In genomic region chr5:122754477-122754876, GRCm38 (mm10) we compare ENCODE assay signal across 19 mouse cellular contexts. TPM values are rescaled to one million over a fixed set of nuclear protein-coding genes. Genes with fewer than 3 reads are reported as not detected.
DNase-seq lines count a peak whose midpoint lies in the region; ATAC-seq and TF ChIP-seq lines count a peak whose summit lies in the region.
"Had no signal": no experiment of that assay in that cellular context is flagged by ENCODE, and none has a peak within 500 bp of the region (broad histone marks: within the 10 kb centered on the region; RNA-seq: fewer than 3 reads in every experiment).

No protein-coding gene starts in this region.

- H3K27ac ChIP-seq in kidney, postnatal 0 days = no peak overlapping the region
- H3K27ac ChIP-seq in lung, embryonic 14.5 days (ENCODE audit: low read depth) = no peak overlapping the region
- H3K27ac ChIP-seq in stomach, embryonic 14.5 days (ENCODE audit: low read length) = no peak overlapping the region
- no peak overlapping the region for H3K27ac ChIP-seq in stomach, postnatal 0 days (replicated peaks)
- H3K27ac ChIP-seq: forebrain, embryonic 15.5 days; heart, embryonic 10.5 days; hindbrain, embryonic 12.5 days had no signal

- H3K9ac ChIP-seq in kidney, postnatal 0 days (ENCODE audit: low read depth, low read length) = no peak overlapping the region
- H3K9ac ChIP-seq in lung, embryonic 14.5 days = no peak overlapping the region
- H3K9ac ChIP-seq in stomach, embryonic 14.5 days (replicated peaks; ENCODE audit: low read depth, low read length) = no peak overlapping the region
- no peak overlapping the region for H3K9ac ChIP-seq in stomach, postnatal 0 days (ENCODE audit: low read length)
- H3K9ac ChIP-seq: forebrain, embryonic 15.5 days; hindbrain, embryonic 12.5 days had no signal

- no peaks in the 10 kb centered on the region for H3K9me3 ChIP-seq in kidney, postnatal 0 days (replicated peaks; ENCODE audit: low read length)
- H3K9me3 ChIP-seq in lung, embryonic 14.5 days (ENCODE audit: low read depth, low read length) = no peaks in the 10 kb centered on the region
- H3K9me3 ChIP-seq in stomach, embryonic 14.5 days (ENCODE audit: control insufficient read depth, low read depth, low read length) = no peaks in the 10 kb centered on the region
- no peaks in the 10 kb centered on the region for H3K9me3 ChIP-seq in stomach, postnatal 0 days (ENCODE audit: control insufficient read depth, low read length)
- H3K9me3 ChIP-seq: forebrain, embryonic 15.5 days; heart, embryonic 10.5 days; hindbrain, embryonic 12.5 days had no signal

- H3K36me3 ChIP-seq in kidney, postnatal 0 days (ENCODE audit: insufficient read depth, low read length) = peaks cover 12% of the 10 kb centered on the region; the same call in 1 of the 2 replicates
- peaks cover 50% of the 10 kb centered on the region for H3K36me3 ChIP-seq in lung, embryonic 14.5 days (ENCODE audit: insufficient read depth)
- H3K36me3 ChIP-seq in stomach, embryonic 14.5 days (ENCODE audit: control insufficient read depth, insufficient read depth, low read length) = peaks cover 8% of the 10 kb centered on the region; the same call in 1 of the 2 replicates
- H3K36me3 ChIP-seq in stomach, postnatal 0 days (ENCODE audit: control insufficient read depth, insufficient read depth, low read length) = no peaks in the 10 kb centered on the region

- 63% methylated on average over 16 of the region's 16 CpGs for WGBS in kidney, postnatal 0 days
- WGBS in lung, embryonic 14.5 days = 75% methylated on average over 16 of the region's 16 CpGs
- 68% methylated on average over 16 of the region's 16 CpGs for WGBS in stomach, embryonic 14.5 days
- 74% methylated on average over 16 of the region's 16 CpGs for WGBS in stomach, postnatal 0 days

- peak; percentile 29; the same call in 1 of the 2 replicates for ATAC-seq in kidney, postnatal 0 days (replicated peaks; ENCODE audit: low FRiP score, low read depth)
- no peak for ATAC-seq in lung, embryonic 14.5 days (ENCODE audit: insufficient read depth)
- ATAC-seq in stomach, embryonic 14.5 days (ENCODE audit: insufficient number of reproducible peaks, insufficient read depth, low FRiP score, low read depth) = 0 out of 2 replicates have a peak, but pooled peaks have one; percentile 14
- no peak for ATAC-seq in stomach, postnatal 0 days (ENCODE audit: low FRiP score, low TSS enrichment)
- ATAC-seq in megakaryocyte progenitor cell, adult 5-6 weeks (replicated peaks; ENCODE audit: poor library complexity) = peak; percentile 37
- ATAC-seq: forebrain, embryonic 15.5 days had no signal

- no peaks in the 10 kb centered on the region for H3K4me1 ChIP-seq in kidney, postnatal 0 days (replicated peaks; ENCODE audit: insufficient read depth, low read length)
- H3K4me1 ChIP-seq in lung, embryonic 14.5 days (ENCODE audit: insufficient read depth) = no peaks in the 10 kb centered on the region
- H3K4me1 ChIP-seq in stomach, embryonic 14.5 days (ENCODE audit: control insufficient read depth, insufficient read depth, low read length) = no peaks in the 10 kb centered on the region
- no peaks in the 10 kb centered on the region for H3K4me1 ChIP-seq in stomach, postnatal 0 days (replicated peaks; ENCODE audit: control insufficient read depth, insufficient read depth)
- H3K4me1 ChIP-seq: forebrain, embryonic 15.5 days; heart, embryonic 10.5 days; hindbrain, embryonic 12.5 days had no signal

- TF ChIP-seq EP300 in stomach, postnatal 0 days (optimal IDR thresholded peaks at IDR 0.05) = no peak

- H3K27me3 ChIP-seq in kidney, postnatal 0 days (ENCODE audit: insufficient read depth, low read length) = no peaks in the 10 kb centered on the region
- no peaks in the 10 kb centered on the region for H3K27me3 ChIP-seq in lung, embryonic 14.5 days (ENCODE audit: insufficient read depth, low read length)
- no peaks in the 10 kb centered on the region for H3K27me3 ChIP-seq in stomach, embryonic 14.5 days (ENCODE audit: control insufficient read depth, insufficient read depth, low read length)
- no peaks in the 10 kb centered on the region for H3K27me3 ChIP-seq in stomach, postnatal 0 days (ENCODE audit: control insufficient read depth, insufficient read depth, low read length)
- H3K27me3 ChIP-seq: forebrain, embryonic 15.5 days; hindbrain, embryonic 12.5 days had no signal

- no peak for TF ChIP-seq CTCF in kidney, postnatal 0 days (IDR thresholded peaks at IDR 0.05; ENCODE audit: low read depth)
- TF ChIP-seq CTCF in lung, embryonic 14.5 days (IDR thresholded peaks at IDR 0.05; ENCODE audit: low read depth) = no peak
- TF ChIP-seq CTCF in stomach, postnatal 0 days (IDR thresholded peaks at IDR 0.05; ENCODE audit: low read depth) = no peak

- no peak for DNase-seq in kidney, postnatal 0 days (ENCODE audit: low spot score)
- DNase-seq in kidney, adult 18-20 months = no peak
- DNase-seq in lung, embryonic 14.5 days = peak; percentile 32
- no peak for DNase-seq in lung, postnatal 14 days
- DNase-seq in stomach, postnatal 0 days (ENCODE audit: low spot score) = no peak
- DNase-seq in spleen, postnatal 36 days (ENCODE audit: low spot score in 2 of 2) = no peak
- DNase-seq: adrenal gland, adult 8-10 months; adrenal gland, postnatal 36 days; cerebellum, adult 2 months; cerebellum, postnatal 10 days; gastrocnemius, postnatal 36 days; heart, adult 18-20 months; heart, postnatal 10 days; heart, postnatal 4 days had no signal

- H3K4me3 ChIP-seq in kidney, postnatal 0 days (replicated peaks; ENCODE audit: low read depth, low read length) = no peak overlapping the region
- no peak overlapping the region for H3K4me3 ChIP-seq in lung, embryonic 14.5 days (ENCODE audit: low read depth, low read length)
- no peak overlapping the region for H3K4me3 ChIP-seq in stomach, embryonic 14.5 days (ENCODE audit: low read depth, low read length)
- no peak overlapping the region for H3K4me3 ChIP-seq in stomach, postnatal 0 days (ENCODE audit: low read depth, low read length)
- H3K4me3 ChIP-seq: forebrain, embryonic 15.5 days; heart, embryonic 10.5 days; hindbrain, embryonic 12.5 days had no signal

- no peak overlapping the region for H3K4me2 ChIP-seq in kidney, postnatal 0 days (ENCODE audit: low read length)
- no peak overlapping the region for H3K4me2 ChIP-seq in lung, embryonic 14.5 days
- no peak overlapping the region for H3K4me2 ChIP-seq in stomach, embryonic 14.5 days (replicated peaks; ENCODE audit: low read depth, low read length)
- H3K4me2 ChIP-seq in stomach, postnatal 0 days (replicated peaks; ENCODE audit: low read depth) = no peak overlapping the region
- H3K4me2 ChIP-seq: forebrain, embryonic 15.5 days; hindbrain, embryonic 12.5 days had no signal

RNA-seq across cellular contexts. Expression of gene Camkk2, which starts 24.7 kb away (rescaled TPM):
- 38.9 and 43.1 TPM in 2 replicates for polyA plus RNA-seq in kidney, postnatal 0 days (2015; fragmentation: Nextera tagmentation; extraction: Ambion mirVana)
- polyA plus RNA-seq in lung, embryonic 14.5 days (2014; fragmentation: Nextera tagmentation; extraction: Ambion mirVana) = 35.8 and 36.2 TPM in 2 replicates
- polyA plus RNA-seq in stomach, embryonic 14.5 days (2014; fragmentation: Nextera tagmentation; extraction: Ambion mirVana) = 25.7 and 28.2 TPM in 2 replicates
- polyA plus RNA-seq in stomach, postnatal 0 days (2015; fragmentation: Nextera tagmentation; extraction: Ambion mirVana) = 16.3 and 16.6 TPM in 2 replicates
- total RNA-seq in megakaryocyte progenitor cell, adult 5-6 weeks (2015) = 29.4 and 30.7 TPM in 2 replicates
- total RNA-seq in megakaryocyte progenitor cell, adult 5-6 weeks (2017) = 23.2 and 34.3 TPM in 2 replicates

RNA-seq across cellular contexts. Expression of gene P2rx4, which starts 47.1 kb away (rescaled TPM):
- 33.7 and 39.6 TPM in 2 replicates for polyA plus RNA-seq in kidney, postnatal 0 days (2015; fragmentation: Nextera tagmentation; extraction: Ambion mirVana)
- polyA plus RNA-seq in lung, embryonic 14.5 days (2014; fragmentation: Nextera tagmentation; extraction: Ambion mirVana) = 13.1 and 15.7 TPM in 2 replicates
- 20.7 and 21.1 TPM in 2 replicates for polyA plus RNA-seq in stomach, embryonic 14.5 days (2014; fragmentation: Nextera tagmentation; extraction: Ambion mirVana)
- polyA plus RNA-seq in stomach, postnatal 0 days (2015; fragmentation: Nextera tagmentation; extraction: Ambion mirVana) = 22.8 and 24.7 TPM in 2 replicates
- total RNA-seq in megakaryocyte progenitor cell, adult 5-6 weeks (2015) = 15.6 and 18.1 TPM in 2 replicates
- total RNA-seq in megakaryocyte progenitor cell, adult 5-6 weeks (2017) = 10.5 and 13.5 TPM in 2 replicates

Comparison
In these comparisons a context has a peak if more than half of its experiments do, and no peak if none do; other contexts are left out.
1. ATAC-seq: peak in kidney, postnatal 0 days (single experiment), stomach, embryonic 14.5 days (single experiment) and megakaryocyte progenitor cell, adult 5-6 weeks (single experiment); none in lung, embryonic 14.5 days (single experiment) and stomach, postnatal 0 days (single experiment).